Mouse (Mus musculus): ENCODE measurements around the gene Tor3a. TPM values are rescaled to one million over a fixed set of nuclear protein-coding genes. Genes with fewer than 3 reads are reported as not detected.

Tor3a gene
- total and polyA plus RNA-seq, 3 experiments, result 6.7 to 9.4 TPM; not detected in 1

- Histone ChIP-seq H3K4me3 (ENCODE audit: control insufficient read depth in 1 of 2, insufficient read depth in 1 of 2, low read depth in 2 of 2, low read length in 2 of 2) (no peak overlapping the region), H3K36me3 (ENCODE audit: control insufficient read depth in 1 of 2, insufficient read depth in 2 of 2, low read length in 2 of 2) (peaks cover 0 to 11% of the 10 kb centered on the region in 2 experiments; a peak in 2 of 4 replicates), H3K9ac (ENCODE audit: control insufficient read depth, low read depth, low read length, poor library complexity, severe bottlenecking) (no peak overlapping the region), H3K4me1 (ENCODE audit: control insufficient read depth in 1 of 2, insufficient read depth in 2 of 2, low read length in 2 of 2) (no peaks in the 10 kb centered on the region), H3K27me3 (ENCODE audit: control insufficient read depth in 1 of 2, insufficient read depth in 2 of 2, low read length in 2 of 2) (no peaks in the 10 kb centered on the region), H3K9me3 (replicated peaks; ENCODE audit: insufficient read depth, low read length) (no peaks in the 10 kb centered on the region), H3K27ac (ENCODE audit: control insufficient read depth, low read depth, low read length) (no peak overlapping the region), H3K79me2 (ENCODE audit: control insufficient read depth, insufficient read depth, low read length, poor library complexity) (no peaks in the 10 kb centered on the region)
- TF ChIP-seq E2F4 (IDR thresholded peaks at IDR 0.05; ENCODE audit: borderline replicate concordance, low read depth, low read length), result no peak
- no peak for TF ChIP-seq KAT2A (conservative IDR thresholded peaks at IDR 0.05; ENCODE audit: low read depth, low read length)
- no peak for TF ChIP-seq EP300 (IDR thresholded peaks at IDR 0.05; ENCODE audit: low read depth in 1 of 2, low read length in 2 of 2)
- no peak for TF ChIP-seq CTCF (IDR thresholded peaks at IDR 0.05 in 2 of 3, conservative IDR thresholded peaks at IDR 0.05 in 1 of 3; ENCODE audit: control insufficient read depth in 1 of 3, insufficient read depth in 1 of 3, low read depth in 2 of 3, low read length in 3 of 3, poor library complexity in 1 of 3, severe bottlenecking in 1 of 3)
- TF ChIP-seq TBP (IDR thresholded peaks at IDR 0.05; ENCODE audit: low read depth, low read length), result no peak
- TF ChIP-seq BHLHE40 (IDR thresholded peaks at IDR 0.05; ENCODE audit: borderline replicate concordance, low read depth, low read length), result no peak
- no peak for TF ChIP-seq RAD21 (IDR thresholded peaks at IDR 0.05; ENCODE audit: low read depth, low read length)
- TF ChIP-seq POLR2AphosphoS2 (IDR thresholded peaks at IDR 0.05; ENCODE audit: low read length), result no peak
- TF ChIP-seq NRF1 (IDR thresholded peaks at IDR 0.05; ENCODE audit: insufficient read depth, low read depth, low read length, poor library complexity, severe bottlenecking), result no peak
- no peak for TF ChIP-seq SIN3A (IDR thresholded peaks at IDR 0.05; ENCODE audit: low read length)
- TF ChIP-seq HCFC1 (IDR thresholded peaks at IDR 0.05; ENCODE audit: low read depth, low read length), result no peak
- DNase-seq (ENCODE audit: low read depth, low spot score), result no peak
Observed at GRCm38 (mm10) chr1:156629984-156630383, 44.2 kb downstream of the Tor3a start.

- DNase-seq (ENCODE audit: low read depth, low spot score), result peak; percentile 41
- Histone ChIP-seq H3K4me1 (ENCODE audit: control insufficient read depth in 1 of 2, insufficient read depth in 2 of 2, low read length in 2 of 2) (no peaks in the 10 kb centered on the region), H3K27me3 (ENCODE audit: control insufficient read depth in 1 of 2, insufficient read depth in 2 of 2, low read length in 2 of 2) (no peaks in the 10 kb centered on the region), H3K4me3 (ENCODE audit: control insufficient read depth in 1 of 2, insufficient read depth in 1 of 2, low read depth in 2 of 2, low read length in 2 of 2) (no peak overlapping the region), H3K9ac (ENCODE audit: control insufficient read depth, low read depth, low read length, poor library complexity, severe bottlenecking) (no peak overlapping the region), H3K79me2 (ENCODE audit: control insufficient read depth, insufficient read depth, low read length, poor library complexity) (no peaks in the 10 kb centered on the region), H3K9me3 (replicated peaks; ENCODE audit: insufficient read depth, low read length) (no peaks in the 10 kb centered on the region), H3K36me3 (ENCODE audit: control insufficient read depth in 1 of 2, insufficient read depth in 2 of 2, low read length in 2 of 2) (peaks cover 0 to 2% of the 10 kb centered on the region in 2 experiments; a peak in 2 of 4 replicates), H3K27ac (ENCODE audit: control insufficient read depth, low read depth, low read length) (no peak overlapping the region)
- TF ChIP-seq TBP (IDR thresholded peaks at IDR 0.05; ENCODE audit: low read depth, low read length) (no peak), CTCF (IDR thresholded peaks at IDR 0.05 in 2 of 3, conservative IDR thresholded peaks at IDR 0.05 in 1 of 3; ENCODE audit: control insufficient read depth in 1 of 3, insufficient read depth in 1 of 3, low read depth in 2 of 3, low read length in 3 of 3, poor library complexity in 1 of 3, severe bottlenecking in 1 of 3) (peak in 1 of 3 experiments; percentile 45; a peak in 3 of 6 replicates)
Observed at GRCm38 (mm10) chr1:156626729-156627128, 47.4 kb downstream of the Tor3a start.

- Histone ChIP-seq H3K79me2 (ENCODE audit: control insufficient read depth, insufficient read depth, low read length, poor library complexity) (no peaks in the 10 kb centered on the region), H3K36me3 (ENCODE audit: control insufficient read depth in 1 of 2, insufficient read depth in 2 of 2, low read length in 2 of 2) (no peaks in the 10 kb centered on the region; a peak in 2 of 4 replicates), H3K9me3 (replicated peaks; ENCODE audit: insufficient read depth, low read length) (no peaks in the 10 kb centered on the region), H3K27ac (ENCODE audit: control insufficient read depth, low read depth, low read length) (no peak overlapping the region), H3K4me1 (ENCODE audit: control insufficient read depth in 1 of 2, insufficient read depth in 2 of 2, low read length in 2 of 2) (no peaks in the 10 kb centered on the region), H3K4me3 (ENCODE audit: control insufficient read depth in 1 of 2, insufficient read depth in 1 of 2, low read depth in 2 of 2, low read length in 2 of 2) (no peak overlapping the region), H3K9ac (ENCODE audit: control insufficient read depth, low read depth, low read length, poor library complexity, severe bottlenecking) (no peak overlapping the region), H3K27me3 (ENCODE audit: control insufficient read depth in 1 of 2, insufficient read depth in 2 of 2, low read length in 2 of 2) (no peaks in the 10 kb centered on the region)
- TF ChIP-seq HCFC1 (IDR thresholded peaks at IDR 0.05; ENCODE audit: low read depth, low read length), result no peak
- TF ChIP-seq NRF1 (IDR thresholded peaks at IDR 0.05; ENCODE audit: insufficient read depth, low read depth, low read length, poor library complexity, severe bottlenecking), result no peak
- TF ChIP-seq USF2 (IDR thresholded peaks at IDR 0.05; ENCODE audit: borderline replicate concordance in 1 of 2, insufficient read depth in 1 of 2, low read depth in 1 of 2, low read length in 2 of 2), result no peak
- no peak for TF ChIP-seq CHD2 (IDR thresholded peaks at IDR 0.05; ENCODE audit: low read length)
- TF ChIP-seq JUND (IDR thresholded peaks at IDR 0.05; ENCODE audit: low read depth, low read length), result no peak
- no peak for TF ChIP-seq ETS1 (IDR thresholded peaks at IDR 0.05; ENCODE audit: low read depth, low read length)
- TF ChIP-seq POLR2AphosphoS2 (IDR thresholded peaks at IDR 0.05; ENCODE audit: low read length), result no peak
- TF ChIP-seq MXI1 (IDR thresholded peaks at IDR 0.05; ENCODE audit: low read depth, low read length), result no peak
- TF ChIP-seq ELF1 (IDR thresholded peaks at IDR 0.05; ENCODE audit: low read depth, low read length), result no peak
- no peak for TF ChIP-seq E2F4 (IDR thresholded peaks at IDR 0.05; ENCODE audit: borderline replicate concordance, low read depth, low read length)
- no peak for DNase-seq (ENCODE audit: low read depth, low spot score)
Observed at GRCm38 (mm10) chr1:156624231-156624630, 49.9 kb downstream of the Tor3a start.
